Mouse (Mus musculus): Measurements from ENCODE around the gene Itsn1.

GRCm38 (mm10) chr16:91716927-91717349, 12.1 kb upstream of the Itsn1 start:
- TF ChIP-seq USF1 (IDR thresholded peaks at IDR 0.05; ENCODE audit: low read depth), result no peak
- no peak for TF ChIP-seq MYOD1 (IDR thresholded peaks at IDR 0.05; ENCODE audit: control insufficient read depth, insufficient read length, low read depth)
- TF ChIP-seq CTCF (IDR thresholded peaks at IDR 0.05; ENCODE audit: control insufficient read depth, insufficient read depth, insufficient read length), result no peak
